Mouse (Mus musculus) layer of hippocampus, adult 11-12 months (tissue): Measurements from ENCODE around the gene Cd33.
A peak's percentile ranks its signal among the peaks of the same experiment; 100 is the strongest.

ENCODE experiments used
- DNase-seq: peaks from one replicate; pipeline ENCODE4 v3.0.0; 2022; ENCODE audit warnings: low spot score

Gene Cd33

GRCm38 (mm10) chr7:43515076-43515475 lies 29.2 kb downstream of the Cd33 start:
- DNase-seq, result no peak

- no peak for DNase-seq
Measured at GRCm38 (mm10) chr7:43512519-43512918, 31.7 kb downstream of the Cd33 start.

GRCm38 (mm10) chr7:43511707-43512478 lies 32.3 kb downstream of the Cd33 start:
- no peak for DNase-seq

- DNase-seq, result peak; percentile 71
Measured at GRCm38 (mm10) chr7:43495343-43496021, 48.7 kb downstream of the Cd33 start.

- DNase-seq, result no peak
Measured at GRCm38 (mm10) chr7:43490861-43491260, 53.4 kb downstream of the Cd33 start.

GRCm38 (mm10) chr7:43490182-43490584 lies 54.0 kb downstream of the Cd33 start:
- peak; percentile 67 for DNase-seq

GRCm38 (mm10) chr7:43489631-43490125 lies 54.5 kb downstream of the Cd33 start, which contains the start of gene Iglon5:
TSS of gene Iglon5 (minus strand) at chr7:43490075.
- no peak for DNase-seq

- DNase-seq, result peak; percentile 38
Measured at GRCm38 (mm10) chr7:43488646-43489045, 55.6 kb downstream of the Cd33 start.

GRCm38 (mm10) chr7:43483236-43483635 lies 61.0 kb downstream of the Cd33 start:
- no peak for DNase-seq

- DNase-seq, result no peak
Measured at GRCm38 (mm10) chr7:43482090-43482716, 62.0 kb downstream of the Cd33 start.

GRCm38 (mm10) chr7:43481191-43481590 lies 63.0 kb downstream of the Cd33 start:
- peak; percentile 57 for DNase-seq

GRCm38 (mm10) chr7:43476376-43476775 lies 67.9 kb downstream of the Cd33 start:
- no peak for DNase-seq

GRCm38 (mm10) chr7:43475706-43476105 lies 68.5 kb downstream of the Cd33 start:
- no peak for DNase-seq
